Mouse (Mus musculus): ENCODE results near the gene Etl4. TPM values are rescaled to one million over a fixed set of nuclear protein-coding genes. Genes with fewer than 3 reads are reported as not detected.

Etl4 gene
- total RNA-seq, 1 experiment, result 50.8 TPM

- Histone ChIP-seq H3K27ac (ENCODE audit: insufficient read depth, low read depth, low read length, poor library complexity, severe bottlenecking) (no peak overlapping the region), H3K4me1 (ENCODE audit: control insufficient read depth in 2 of 2, insufficient read depth in 2 of 2, low read length in 2 of 2, poor library complexity in 1 of 2) (no peaks in the 10 kb centered on the region), H3K9me3 (ENCODE audit: control insufficient read depth, insufficient read depth, low read depth, low read length) (no peaks in the 10 kb centered on the region), H3K4me3 (ENCODE audit: insufficient read depth in 1 of 2, low read depth in 1 of 2, low read length in 2 of 2, poor library complexity in 1 of 2, severe bottlenecking in 1 of 2) (no peak overlapping the region), H3K36me3 (ENCODE audit: control insufficient read depth, insufficient read depth, low read length, poor library complexity, severe bottlenecking) (no peaks in the 10 kb centered on the region; the same call in 1 of the 2 replicates), H3K9ac (ENCODE audit: insufficient read depth, low read depth, low read length, poor library complexity, severe bottlenecking) (no peak overlapping the region)
- in situ Hi-C loops (cut with MboI; ENCODE audit: low sequenced_read_pairs in 2 of 2, unreplicated experiment in 2 of 2), result no loop called here
- DNase-seq (ENCODE audit: low read depth, low spot score), result peak; percentile 27
- TF ChIP-seq CHD2 (IDR thresholded peaks at IDR 0.05; ENCODE audit: low read depth, low read length) (no peak), MAFK (IDR thresholded peaks at IDR 0.05; ENCODE audit: insufficient read depth, low read depth, low read length) (no peak), ZC3H11A (IDR thresholded peaks at IDR 0.05; ENCODE audit: borderline replicate concordance, low read depth, low read length) (no peak), HCFC1 (IDR thresholded peaks at IDR 0.05; ENCODE audit: borderline replicate concordance, insufficient read depth, low read length) (no peak), ZNF384 (IDR thresholded peaks at IDR 0.05; ENCODE audit: low read depth, low read length) (no peak)
These were observed 904.4 kb downstream of the Etl4 start for GRCm38 (mm10) chr2:20813986-20814385.

GRCm38 (mm10) chr2:20818226-20818625, 908.6 kb downstream of the Etl4 start:
- no peak for TF ChIP-seq MAFK (IDR thresholded peaks at IDR 0.05; ENCODE audit: insufficient read depth, low read depth, low read length)
- Histone ChIP-seq H3K27ac (ENCODE audit: insufficient read depth, low read depth, low read length, poor library complexity, severe bottlenecking) (no peak overlapping the region), H3K4me1 (ENCODE audit: control insufficient read depth in 2 of 2, insufficient read depth in 2 of 2, low read length in 2 of 2, poor library complexity in 1 of 2) (no peaks in the 10 kb centered on the region), H3K36me3 (ENCODE audit: control insufficient read depth, insufficient read depth, low read length, poor library complexity, severe bottlenecking) (no peaks in the 10 kb centered on the region), H3K9ac (ENCODE audit: insufficient read depth, low read depth, low read length, poor library complexity, severe bottlenecking) (no peak overlapping the region), H3K9me3 (ENCODE audit: control insufficient read depth, insufficient read depth, low read depth, low read length) (no peaks in the 10 kb centered on the region), H3K4me3 (ENCODE audit: insufficient read depth in 1 of 2, low read depth in 1 of 2, low read length in 2 of 2, poor library complexity in 1 of 2, severe bottlenecking in 1 of 2) (no peak overlapping the region)
- in situ Hi-C loops (cut with MboI; ENCODE audit: low sequenced_read_pairs in 2 of 2, unreplicated experiment in 2 of 2), result no loop called here
- DNase-seq (ENCODE audit: low read depth, low spot score), result no peak

- Histone ChIP-seq H3K9me3 (ENCODE audit: control insufficient read depth, insufficient read depth, low read depth, low read length) (no peaks in the 10 kb centered on the region), H3K9ac (ENCODE audit: insufficient read depth, low read depth, low read length, poor library complexity, severe bottlenecking) (no peak overlapping the region), H3K4me3 (ENCODE audit: insufficient read depth in 1 of 2, low read depth in 1 of 2, low read length in 2 of 2, poor library complexity in 1 of 2, severe bottlenecking in 1 of 2) (no peak overlapping the region), H3K4me1 (ENCODE audit: control insufficient read depth in 2 of 2, insufficient read depth in 2 of 2, low read length in 2 of 2, poor library complexity in 1 of 2) (no peaks in the 10 kb centered on the region), H3K36me3 (ENCODE audit: control insufficient read depth, insufficient read depth, low read length, poor library complexity, severe bottlenecking) (no peaks in the 10 kb centered on the region), H3K27ac (ENCODE audit: insufficient read depth, low read depth, low read length, poor library complexity, severe bottlenecking) (no peak overlapping the region)
- in situ Hi-C loops (cut with MboI; ENCODE audit: low sequenced_read_pairs in 2 of 2, unreplicated experiment in 2 of 2), result no loop called here
- no peak for DNase-seq (ENCODE audit: low read depth, low spot score)
- TF ChIP-seq CHD2 (IDR thresholded peaks at IDR 0.05; ENCODE audit: low read depth, low read length), result no peak
- TF ChIP-seq HCFC1 (IDR thresholded peaks at IDR 0.05; ENCODE audit: borderline replicate concordance, insufficient read depth, low read length), result no peak
- TF ChIP-seq MAFK (IDR thresholded peaks at IDR 0.05; ENCODE audit: insufficient read depth, low read depth, low read length), result no peak
- TF ChIP-seq ZNF384 (IDR thresholded peaks at IDR 0.05; ENCODE audit: low read depth, low read length), result no peak
- no peak for TF ChIP-seq ZC3H11A (IDR thresholded peaks at IDR 0.05; ENCODE audit: borderline replicate concordance, low read depth, low read length)
These were observed 916.7 kb downstream of the Etl4 start for GRCm38 (mm10) chr2:20826258-20826657.

GRCm38 (mm10) chr2:20830882-20831281, 921.3 kb downstream of the Etl4 start:
- Histone ChIP-seq H3K27ac (ENCODE audit: insufficient read depth, low read depth, low read length, poor library complexity, severe bottlenecking) (no peak overlapping the region), H3K4me3 (ENCODE audit: insufficient read depth in 1 of 2, low read depth in 1 of 2, low read length in 2 of 2, poor library complexity in 1 of 2, severe bottlenecking in 1 of 2) (no peak overlapping the region), H3K36me3 (ENCODE audit: control insufficient read depth, insufficient read depth, low read length, poor library complexity, severe bottlenecking) (no peaks in the 10 kb centered on the region), H3K9ac (ENCODE audit: insufficient read depth, low read depth, low read length, poor library complexity, severe bottlenecking) (no peak overlapping the region), H3K9me3 (ENCODE audit: control insufficient read depth, insufficient read depth, low read depth, low read length) (no peaks in the 10 kb centered on the region), H3K4me1 (ENCODE audit: control insufficient read depth in 2 of 2, insufficient read depth in 2 of 2, low read length in 2 of 2, poor library complexity in 1 of 2) (no peaks in the 10 kb centered on the region)
- no peak for DNase-seq (ENCODE audit: low read depth, low spot score)
- in situ Hi-C loops (cut with MboI; ENCODE audit: low sequenced_read_pairs in 2 of 2, unreplicated experiment in 2 of 2), result no loop called here
- no peak for TF ChIP-seq ZC3H11A (IDR thresholded peaks at IDR 0.05; ENCODE audit: borderline replicate concordance, low read depth, low read length)
- TF ChIP-seq ZNF384 (IDR thresholded peaks at IDR 0.05; ENCODE audit: low read depth, low read length), result no peak

GRCm38 (mm10) chr2:20831608-20832406, 922.2 kb downstream of the Etl4 start:
- Histone ChIP-seq H3K27ac (ENCODE audit: insufficient read depth, low read depth, low read length, poor library complexity, severe bottlenecking) (no peak overlapping the region), H3K4me1 (ENCODE audit: control insufficient read depth in 2 of 2, insufficient read depth in 2 of 2, low read length in 2 of 2, poor library complexity in 1 of 2) (no peaks in the 10 kb centered on the region), H3K9ac (ENCODE audit: insufficient read depth, low read depth, low read length, poor library complexity, severe bottlenecking) (no peak overlapping the region), H3K4me3 (ENCODE audit: insufficient read depth in 1 of 2, low read depth in 1 of 2, low read length in 2 of 2, poor library complexity in 1 of 2, severe bottlenecking in 1 of 2) (no peak overlapping the region), H3K9me3 (ENCODE audit: control insufficient read depth, insufficient read depth, low read depth, low read length) (no peaks in the 10 kb centered on the region), H3K36me3 (ENCODE audit: control insufficient read depth, insufficient read depth, low read length, poor library complexity, severe bottlenecking) (no peaks in the 10 kb centered on the region)
- in situ Hi-C loops (cut with MboI; ENCODE audit: low sequenced_read_pairs in 2 of 2, unreplicated experiment in 2 of 2), result no loop called here
- no peak for DNase-seq (ENCODE audit: low read depth, low spot score)
- TF ChIP-seq MAFK (IDR thresholded peaks at IDR 0.05; ENCODE audit: insufficient read depth, low read depth, low read length), result no peak
- no peak for TF ChIP-seq HCFC1 (IDR thresholded peaks at IDR 0.05; ENCODE audit: borderline replicate concordance, insufficient read depth, low read length)
- TF ChIP-seq ZNF384 (IDR thresholded peaks at IDR 0.05; ENCODE audit: low read depth, low read length), result no peak
- TF ChIP-seq ZC3H11A (IDR thresholded peaks at IDR 0.05; ENCODE audit: borderline replicate concordance, low read depth, low read length), result no peak
- TF ChIP-seq CHD2 (IDR thresholded peaks at IDR 0.05; ENCODE audit: low read depth, low read length), result no peak

Data from ES-E14 (cell line).